21 mouse cellular contexts compared by ENCODE assay signal in genomic region chr1:169822034-169822433, GRCm38 (mm10).
DNase-seq lines count a peak whose midpoint lies in the region; TF ChIP-seq lines count a peak whose summit lies in the region.
"Had no signal": no experiment of that assay in that cellular context is flagged by ENCODE, and none has a peak within 500 bp of the region (broad histone marks: within the 10 kb centered on the region; RNA-seq: fewer than 3 reads in every experiment).

No protein-coding gene starts in this region.

- peak; percentile 64 to 71 for DNase-seq in frontal cortex, adult 2 months (ENCODE audit: extremely low spot score in 1 of 2, low spot score in 1 of 2)
- no peak for DNase-seq in frontal cortex, postnatal 14 days (ENCODE audit: low spot score in 2 of 2)
- DNase-seq in left cerebral cortex, adult 2 months (ENCODE audit: extremely low spot score in 1 of 2, low spot score in 2 of 2): no peak
- no peak for DNase-seq in left cerebral cortex, adult 18-20 months (ENCODE audit: low spot score in 2 of 2)
- peak; percentile 67 for DNase-seq in brain, embryonic 14.5 days (ENCODE audit: low read depth)
- DNase-seq in right cerebral cortex, postnatal 25 days: peak; percentile 40
- no peak for DNase-seq in testis, postnatal 14 days (ENCODE audit: low spot score)
- DNase-seq: adrenal gland, postnatal 36 days; B cell, adult 2 months; cerebellum, adult 11-12 months; cerebellum, postnatal 10 days; gastrocnemius, postnatal 14 days; heart, adult 18-20 months; heart, postnatal 14 days; kidney, adult 8-10 months; kidney, postnatal 14 days; liver, postnatal 0 days; thymus, postnatal 36 days had no signal

- intact Hi-C loops in left cerebral cortex, adult 2 months (cut with DNase I): loop anchor here (2.0 to 5.0 kb wide), 2 partner anchors 45 to 79 kb away; no protein-coding TSS in a partner anchor

- no peak for TF ChIP-seq POLR2A in brain, embryonic 14.5 days (IDR thresholded peaks at IDR 0.05; ENCODE audit: borderline replicate concordance, extremely low read depth, insufficient read depth, insufficient read length, poor library complexity, severe bottlenecking)

- no peak for TF ChIP-seq CTCF in left cerebral cortex, adult 2 months (IDR thresholded peaks at IDR 0.05)
- TF ChIP-seq CTCF in brain, embryonic 14.5 days (IDR thresholded peaks at IDR 0.05; ENCODE audit: borderline replicate concordance, extremely low read depth, insufficient read depth, insufficient read length): no peak

- H3K27ac ChIP-seq in left cerebral cortex, adult 2 months: peak overlapping the region; percentile 58
- H3K27ac ChIP-seq: heart, embryonic 13.5 days; limb, embryonic 12.5 days; macrophage had no signal

- no peak overlapping the region for H3K4me3 ChIP-seq in left cerebral cortex, adult 2 months
- H3K4me3 ChIP-seq: heart, embryonic 13.5 days; limb, embryonic 12.5 days had no signal

Comparison
In these comparisons a context has a peak if more than half of its experiments do, and no peak if none do; other contexts are left out.
1. DNase-seq: peak in frontal cortex, adult 2 months (2 of 2), brain, embryonic 14.5 days (single experiment) and right cerebral cortex, postnatal 25 days (single experiment); none in frontal cortex, postnatal 14 days (0 of 2), left cerebral cortex, adult 2 months (0 of 2), left cerebral cortex, adult 18-20 months (0 of 2) and testis, postnatal 14 days (single experiment).